Mouse (Mus musculus): Measurements from ENCODE around the gene Npas2. TPM values are rescaled to one million over a fixed set of nuclear protein-coding genes. Genes with fewer than 3 reads are reported as not detected.

The Npas2 gene
- total and polyA plus RNA-seq, 3 experiments: 0.05 TPM; not detected in 2

DNA sequence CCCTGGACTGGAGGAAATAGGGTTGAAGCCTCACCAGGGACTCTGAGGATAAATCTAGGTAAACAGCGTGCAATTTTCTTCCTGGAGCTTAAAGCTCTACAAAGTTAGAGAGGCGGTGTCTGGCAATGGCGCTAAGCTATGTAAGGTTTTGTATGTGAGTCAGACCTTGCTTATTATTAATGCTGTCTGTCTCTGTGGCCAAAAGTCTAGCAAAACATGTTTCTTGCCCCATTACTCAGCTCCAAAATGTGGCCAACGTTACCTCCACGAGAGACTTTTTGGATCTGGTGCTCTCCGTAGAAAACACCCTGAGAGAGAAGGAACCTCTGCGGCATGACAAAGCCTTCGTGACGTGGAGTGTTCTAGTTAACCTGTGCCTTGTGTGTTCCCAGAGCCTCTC, 93.5 kb downstream of the Npas2 start:
- DNase-seq (ENCODE audit: low spot score) (no peak), ATAC-seq (ENCODE audit: extremely low read depth, insufficient number of reproducible peaks, low FRiP score, poor library complexity, severe bottlenecking) (no peak)
- H3K4me3 ChIP-seq (ENCODE audit: low read depth, low read length): no peak overlapping the region
- no peak for TF ChIP-seq CTCF (IDR thresholded peaks at IDR 0.05; ENCODE audit: low read depth, low read length)
- no peak for TF ChIP-seq TAL1 (conservative IDR thresholded peaks at IDR 0.05; ENCODE audit: low read depth, low read length)
- TF ChIP-seq GATA1 (IDR thresholded peaks at IDR 0.05; ENCODE audit: borderline replicate concordance, low read length): no peak
- no peak for TF ChIP-seq GATA2 (IDR thresholded peaks at IDR 0.05; ENCODE audit: borderline replicate concordance, low read depth, low read length)
- no peaks in the 10 kb centered on the region for H3K9me3 ChIP-seq (replicated peaks)
- H3K27me3 ChIP-seq (ENCODE audit: insufficient read depth, low read length): peaks cover 4% of the 10 kb centered on the region; the same call in 1 of the 2 replicates
- H3K4me1 ChIP-seq (ENCODE audit: insufficient read depth, low read depth, low read length): no peaks in the 10 kb centered on the region
- H3K36me3 ChIP-seq (replicated peaks): no peaks in the 10 kb centered on the region

DNA sequence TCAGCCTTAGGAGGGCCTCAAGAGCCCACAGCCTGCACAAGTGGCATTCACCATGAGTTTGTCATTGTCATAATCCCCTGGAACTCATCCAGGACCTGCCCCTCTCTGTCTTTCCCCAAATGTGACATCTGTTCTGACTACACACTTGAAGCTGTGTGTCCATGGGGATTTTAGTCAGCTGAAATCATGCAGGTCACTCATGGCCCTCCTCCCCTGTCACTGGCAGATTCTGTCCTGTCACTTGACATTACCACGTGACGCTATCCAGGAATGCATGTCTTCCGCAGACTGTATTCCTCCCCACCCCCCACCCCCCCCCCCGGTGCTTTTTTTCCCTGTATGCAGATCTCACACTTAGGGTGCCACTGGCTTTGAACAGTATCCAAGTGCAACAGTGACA, 94.3 kb downstream of the Npas2 start:
- TF ChIP-seq POLR2AphosphoS5 (IDR thresholded peaks at IDR 0.05; ENCODE audit: insufficient replicate concordance, low read depth, low read length) (no peak), GATA1 (IDR thresholded peaks at IDR 0.05; ENCODE audit: borderline replicate concordance, low read length) (no peak), TAL1 (conservative IDR thresholded peaks at IDR 0.05; ENCODE audit: low read depth, low read length) (no peak), GATA2 (IDR thresholded peaks at IDR 0.05; ENCODE audit: borderline replicate concordance, low read depth, low read length) (no peak), CTCF (IDR thresholded peaks at IDR 0.05; ENCODE audit: low read depth, low read length) (no peak)
- Histone ChIP-seq H3K9me3 (replicated peaks) (no peaks in the 10 kb centered on the region), H3K4me3 (ENCODE audit: low read depth, low read length) (no peak overlapping the region), H3K27me3 (ENCODE audit: insufficient read depth, low read length) (peaks cover 10% of the 10 kb centered on the region), H3K4me1 (ENCODE audit: insufficient read depth, low read depth, low read length) (no peaks in the 10 kb centered on the region), H3K36me3 (replicated peaks) (no peaks in the 10 kb centered on the region)
- no peak for ATAC-seq (ENCODE audit: extremely low read depth, insufficient number of reproducible peaks, low FRiP score, poor library complexity, severe bottlenecking)
- DNase-seq (ENCODE audit: low spot score): no peak

DNA sequence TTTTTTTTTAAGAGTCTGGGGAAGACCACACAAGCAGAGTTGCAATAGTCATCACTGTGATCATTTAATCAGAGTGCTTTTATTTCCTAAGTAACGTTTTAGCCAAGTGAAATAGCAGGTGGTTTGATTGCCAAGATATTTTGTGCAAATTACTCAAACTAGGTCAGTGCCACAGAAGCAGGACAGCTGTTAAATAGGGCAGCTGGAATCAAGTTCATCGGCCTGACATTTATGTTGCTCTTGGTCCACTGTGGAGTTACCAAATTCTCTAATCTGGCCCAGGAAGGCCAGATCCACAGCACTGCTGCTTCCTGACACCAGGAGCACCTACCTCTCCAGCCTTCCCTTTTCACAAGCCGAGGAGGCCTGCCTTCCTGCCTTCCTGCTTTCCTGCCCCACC, 94.9 kb downstream of the Npas2 start:
- ATAC-seq (ENCODE audit: extremely low read depth, insufficient number of reproducible peaks, low FRiP score, poor library complexity, severe bottlenecking) (no peak), DNase-seq (ENCODE audit: low spot score) (no peak)
- H3K27me3 ChIP-seq (ENCODE audit: insufficient read depth, low read length): peaks cover 12% of the 10 kb centered on the region
- no peaks in the 10 kb centered on the region for H3K9me3 ChIP-seq (replicated peaks)
- H3K36me3 ChIP-seq (replicated peaks): no peaks in the 10 kb centered on the region
- no peaks in the 10 kb centered on the region for H3K4me1 ChIP-seq (ENCODE audit: insufficient read depth, low read depth, low read length)
- H3K4me3 ChIP-seq (ENCODE audit: low read depth, low read length): no peak overlapping the region
- TF ChIP-seq GATA1 (IDR thresholded peaks at IDR 0.05; ENCODE audit: borderline replicate concordance, low read length): no peak
- TF ChIP-seq CTCF (IDR thresholded peaks at IDR 0.05; ENCODE audit: low read depth, low read length): no peak
- TF ChIP-seq GATA2 (IDR thresholded peaks at IDR 0.05; ENCODE audit: borderline replicate concordance, low read depth, low read length): no peak
- no peak for TF ChIP-seq TAL1 (conservative IDR thresholded peaks at IDR 0.05; ENCODE audit: low read depth, low read length)
- no peak for TF ChIP-seq POLR2AphosphoS5 (IDR thresholded peaks at IDR 0.05; ENCODE audit: insufficient replicate concordance, low read depth, low read length)

DNA sequence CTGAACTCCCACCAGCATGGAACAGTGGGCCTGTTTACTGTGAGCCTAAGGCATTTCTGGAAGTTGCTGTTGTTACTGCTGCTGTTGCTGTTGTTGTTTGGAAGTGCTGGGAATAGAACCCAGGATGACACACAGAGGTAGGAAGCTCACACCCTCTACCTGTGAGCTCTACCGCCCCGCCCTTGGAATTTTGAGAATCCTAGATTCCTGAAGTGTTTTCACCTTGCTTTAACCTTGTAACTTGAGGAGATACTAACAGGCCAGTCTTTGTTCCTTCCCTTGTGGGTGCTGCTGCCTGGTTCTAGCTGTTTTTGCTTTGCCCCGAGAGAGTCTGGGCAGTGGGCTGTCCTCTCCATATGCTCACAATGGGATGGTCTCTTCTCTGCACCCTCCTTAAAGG, 98.5 kb downstream of the Npas2 start:
- ATAC-seq (ENCODE audit: extremely low read depth, insufficient number of reproducible peaks, low FRiP score, poor library complexity, severe bottlenecking) (no peak), DNase-seq (ENCODE audit: low spot score) (no peak)
- TF ChIP-seq GATA1 (IDR thresholded peaks at IDR 0.05; ENCODE audit: borderline replicate concordance, low read length): no peak
- no peak for TF ChIP-seq GATA2 (IDR thresholded peaks at IDR 0.05; ENCODE audit: borderline replicate concordance, low read depth, low read length)
- no peak for TF ChIP-seq CTCF (IDR thresholded peaks at IDR 0.05; ENCODE audit: low read depth, low read length)
- TF ChIP-seq POLR2AphosphoS5 (IDR thresholded peaks at IDR 0.05; ENCODE audit: insufficient replicate concordance, low read depth, low read length): no peak
- TF ChIP-seq TAL1 (conservative IDR thresholded peaks at IDR 0.05; ENCODE audit: low read depth, low read length): no peak
- Histone ChIP-seq H3K27me3 (ENCODE audit: insufficient read depth, low read length) (peaks cover 16% of the 10 kb centered on the region), H3K4me3 (ENCODE audit: low read depth, low read length) (no peak overlapping the region), H3K4me1 (ENCODE audit: insufficient read depth, low read depth, low read length) (no peaks in the 10 kb centered on the region), H3K36me3 (replicated peaks) (no peaks in the 10 kb centered on the region), H3K9me3 (replicated peaks) (no peaks in the 10 kb centered on the region)

DNA sequence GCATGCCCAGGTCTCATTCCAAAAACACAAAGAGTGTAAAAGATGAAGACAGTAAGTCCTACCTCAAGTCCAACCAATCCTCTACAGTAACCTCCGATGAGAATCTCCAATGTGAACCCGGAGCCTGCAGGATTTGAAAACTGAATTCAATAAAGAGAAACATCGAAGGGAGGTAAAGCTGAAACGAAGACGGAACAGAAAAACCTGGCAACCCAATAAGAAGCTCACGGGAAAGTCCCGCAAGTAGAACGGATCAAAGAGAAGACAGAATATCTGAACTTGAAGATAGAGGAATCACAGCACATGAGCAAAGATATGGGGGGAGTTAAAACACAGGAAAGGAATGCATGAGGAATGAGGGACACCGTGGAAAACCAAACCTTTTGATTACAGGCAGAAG, 104.8 kb downstream of the Npas2 start:
- Histone ChIP-seq H3K36me3 (replicated peaks) (no peaks in the 10 kb centered on the region), H3K27me3 (ENCODE audit: insufficient read depth, low read length) (0 out of 2 replicates have a peak, but pooled peaks cover 5% of the 10 kb centered on the region), H3K4me1 (ENCODE audit: insufficient read depth, low read depth, low read length) (no peaks in the 10 kb centered on the region), H3K9me3 (replicated peaks) (no peaks in the 10 kb centered on the region), H3K4me3 (ENCODE audit: low read depth, low read length) (no peak overlapping the region)
- no peak for DNase-seq (ENCODE audit: low spot score)
- TF ChIP-seq CTCF (IDR thresholded peaks at IDR 0.05; ENCODE audit: low read depth, low read length) (no peak), TAL1 (conservative IDR thresholded peaks at IDR 0.05; ENCODE audit: low read depth, low read length) (no peak), POLR2AphosphoS5 (IDR thresholded peaks at IDR 0.05; ENCODE audit: insufficient replicate concordance, low read depth, low read length) (no peak), GATA2 (IDR thresholded peaks at IDR 0.05; ENCODE audit: borderline replicate concordance, low read depth, low read length) (no peak), GATA1 (IDR thresholded peaks at IDR 0.05; ENCODE audit: borderline replicate concordance, low read length) (no peak)
- ATAC-seq (ENCODE audit: extremely low read depth, insufficient number of reproducible peaks, low FRiP score, poor library complexity, severe bottlenecking): no peak

DNA sequence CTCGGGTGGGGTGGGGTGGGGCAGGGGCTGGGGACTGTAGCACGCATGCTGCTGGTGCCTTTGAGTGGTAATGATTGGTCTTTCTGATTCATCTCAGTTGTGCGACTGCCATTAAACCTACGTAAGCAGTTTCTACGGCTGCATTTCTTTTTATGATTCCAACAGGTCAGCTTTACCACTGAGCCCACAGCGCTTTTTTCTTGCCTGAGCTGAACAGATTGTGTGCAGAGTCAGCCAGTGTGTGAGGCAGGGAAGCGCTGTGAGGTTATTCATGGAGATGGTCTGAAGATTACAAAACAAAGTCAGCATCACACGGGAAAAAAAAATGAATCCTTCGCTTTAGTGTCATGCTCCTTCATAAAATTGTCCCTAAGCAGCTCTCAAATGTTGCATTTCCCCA, 106.7 kb downstream of the Npas2 start:
- no peak for ATAC-seq (ENCODE audit: extremely low read depth, insufficient number of reproducible peaks, low FRiP score, poor library complexity, severe bottlenecking)

More for the DNA sequence above, 106.7 kb downstream of the Npas2 start:
- Histone ChIP-seq H3K27me3 (ENCODE audit: insufficient read depth, low read length) (0 out of 2 replicates have a peak, but pooled peaks cover 8% of the 10 kb centered on the region), H3K9me3 (replicated peaks) (no peaks in the 10 kb centered on the region), H3K4me3 (ENCODE audit: low read depth, low read length) (no peak overlapping the region), H3K36me3 (replicated peaks) (no peaks in the 10 kb centered on the region), H3K4me1 (ENCODE audit: insufficient read depth, low read depth, low read length) (no peaks in the 10 kb centered on the region)
- DNase-seq (ENCODE audit: low spot score): no peak
- TF ChIP-seq GATA1 (IDR thresholded peaks at IDR 0.05; ENCODE audit: borderline replicate concordance, low read length): no peak
- no peak for TF ChIP-seq POLR2AphosphoS5 (IDR thresholded peaks at IDR 0.05; ENCODE audit: insufficient replicate concordance, low read depth, low read length)
- TF ChIP-seq TAL1 (conservative IDR thresholded peaks at IDR 0.05; ENCODE audit: low read depth, low read length): no peak

Data from G1E (cell line).